Mouse (Mus musculus): ENCODE results near the gene Cdca4. TPM values are rescaled to one million over a fixed set of nuclear protein-coding genes. Genes with fewer than 3 reads are reported as not detected.
A peak's percentile ranks its signal among the peaks of the same experiment; 100 is the strongest.

The Cdca4 gene
- polyA plus RNA-seq, 1 experiment from 2014 or later = 86.0 TPM

DNA sequence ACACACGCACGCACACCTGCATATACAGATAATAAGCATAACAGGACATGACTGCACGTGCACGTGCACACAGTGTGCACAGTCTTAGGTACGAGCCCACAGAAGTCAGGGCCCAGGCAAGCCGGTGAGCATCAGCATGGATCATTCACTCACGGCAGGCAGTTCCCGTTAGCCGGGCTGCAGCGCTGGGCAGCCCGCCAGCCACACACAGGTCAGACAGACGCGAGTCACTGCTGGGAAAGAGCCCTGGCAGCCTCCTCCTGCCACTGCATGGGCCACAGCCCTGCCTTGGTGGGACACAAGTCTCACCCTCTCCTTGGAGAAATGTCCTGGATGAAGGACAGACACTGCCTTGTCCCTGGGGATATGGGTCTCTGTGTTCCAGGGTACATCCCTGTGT lies 25.2 kb downstream of the Cdca4 start:
- peaks cover 99% of the 10 kb centered on the region for H3K27me3 ChIP-seq (replicated peaks)
- H3K4me2 ChIP-seq = no peak overlapping the region
- no peaks in the 10 kb centered on the region for H3K9me3 ChIP-seq (replicated peaks)
- peaks cover 17% of the 10 kb centered on the region for H3K4me1 ChIP-seq
- H3K27ac ChIP-seq = no peak overlapping the region
- no peak overlapping the region for H3K9ac ChIP-seq
- ATAC-seq = no peak
- H3K36me3 ChIP-seq = no peaks in the 10 kb centered on the region
- no peak overlapping the region for H3K4me3 ChIP-seq
- 55% methylated on average over 13 of the region's 13 CpGs for WGBS (ENCODE audit: insufficient replicate concordance)

- no peak overlapping the region for H3K4me3 ChIP-seq
- peaks cover 99% of the 10 kb centered on the region for H3K27me3 ChIP-seq (replicated peaks)
- 18% methylated on average over 3 of the region's 3 CpGs for WGBS (ENCODE audit: insufficient replicate concordance)
- no peaks in the 10 kb centered on the region for H3K36me3 ChIP-seq
- no peak overlapping the region for H3K27ac ChIP-seq
- no peaks in the 10 kb centered on the region for H3K9me3 ChIP-seq (replicated peaks)
- H3K4me1 ChIP-seq = peaks cover 7% of the 10 kb centered on the region; the same call in 1 of the 2 replicates
- H3K9ac ChIP-seq = no peak overlapping the region
- ATAC-seq = no peak
- peak overlapping the region; percentile 79 for H3K4me2 ChIP-seq
Measured at GRCm38 (mm10) chr12:112802917-112803316, 26.3 kb downstream of the Cdca4 start.

DNA sequence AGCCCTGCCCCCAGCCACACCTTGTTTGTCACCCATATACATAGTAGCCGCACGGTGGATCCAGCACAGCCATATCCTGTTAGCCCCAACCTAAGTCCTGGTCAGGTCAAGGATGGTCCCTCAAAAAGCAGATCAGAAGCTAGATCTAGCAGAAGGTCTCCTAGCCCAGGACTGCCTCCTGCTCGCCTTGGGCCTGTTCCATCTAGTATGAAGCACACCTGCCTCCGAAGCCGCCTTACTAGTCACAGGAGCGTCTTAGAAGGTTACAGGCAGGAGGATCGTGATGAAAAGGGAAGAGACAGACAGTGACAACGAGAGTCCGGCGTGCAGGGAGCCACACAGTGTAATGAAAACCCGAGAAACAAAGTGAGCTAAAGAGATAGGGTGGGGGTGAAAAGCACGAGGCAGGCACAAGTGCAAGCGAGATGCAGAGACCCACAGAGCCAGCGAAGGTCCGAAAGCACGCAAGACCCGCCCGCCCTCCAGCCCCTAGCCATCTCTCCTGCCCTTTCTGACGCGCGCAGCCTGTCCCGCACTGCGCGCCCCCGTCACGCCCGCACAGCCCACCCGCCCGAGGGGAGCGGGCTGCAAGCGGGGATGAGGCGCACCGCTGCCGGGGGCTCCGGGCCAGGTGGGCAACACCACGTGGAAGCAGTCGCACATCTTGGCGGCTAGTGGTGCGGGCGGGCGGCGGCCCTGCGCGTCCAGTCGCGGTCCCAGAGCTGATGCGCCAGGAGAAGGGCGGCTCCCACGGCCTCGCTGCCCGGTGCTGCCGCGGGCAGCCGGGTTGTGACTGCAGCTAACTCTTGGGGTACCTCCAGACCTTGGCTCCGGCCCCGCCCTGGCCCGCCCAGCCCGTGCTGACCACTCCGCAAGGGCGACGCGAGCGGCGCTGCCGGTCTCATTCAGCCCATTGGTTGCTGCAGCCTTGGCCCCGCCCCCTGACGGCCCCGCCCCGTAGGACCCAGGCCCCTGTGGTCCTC lies 27.1 kb downstream of the Cdca4 start, which contains the start of gene Ahnak2:
Gene Ahnak2 (minus strand): TSS at position 794 of the 983 bp plus-strand sequence.
- H3K4me3 ChIP-seq = peak within 1 kb of the TSS; percentile 51
- 4% methylated on average over 51 of the region's 69 CpGs for WGBS (ENCODE audit: insufficient replicate concordance)
- H3K4me2 ChIP-seq = peak within 1 kb of the TSS; percentile 79
- no peaks in the 10 kb centered on the region for H3K9me3 ChIP-seq (replicated peaks)
- H3K9ac ChIP-seq = no peak within 1 kb of the TSS; the same call in 1 of the 2 replicates
- H3K27ac ChIP-seq = no peak within 1 kb of the TSS
- ATAC-seq = no peak
- peaks cover 99% of the 10 kb centered on the region for H3K27me3 ChIP-seq (replicated peaks)
- peaks cover 7% of the 10 kb centered on the region; the same call in 1 of the 2 replicates for H3K4me1 ChIP-seq
- no peaks in the 10 kb centered on the region for H3K36me3 ChIP-seq

DNA sequence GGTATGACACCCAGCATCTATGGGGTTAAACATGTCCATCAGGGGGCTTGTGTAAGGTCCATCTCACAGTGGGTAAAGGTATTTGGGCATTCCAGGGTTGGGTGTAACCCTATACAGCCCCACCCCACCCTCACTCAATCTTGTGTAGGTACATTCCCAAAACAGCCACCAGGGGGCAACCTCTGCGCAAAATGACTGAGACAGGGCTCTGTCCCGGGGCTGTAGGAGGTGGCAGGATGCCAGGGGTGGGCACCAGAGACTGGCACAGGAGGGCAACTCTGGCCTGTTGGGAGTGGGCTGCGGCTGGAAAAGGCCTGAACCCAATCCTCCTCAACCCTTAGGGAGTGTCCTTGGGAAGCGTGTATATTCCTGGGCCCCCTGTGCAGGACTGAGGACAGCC lies 28.7 kb downstream of the Cdca4 start:
- 7% methylated on average over 4 of the region's 4 CpGs for WGBS (ENCODE audit: insufficient replicate concordance)
- peak; percentile 11; the same call in 1 of the 2 replicates for ATAC-seq
- H3K27me3 ChIP-seq (replicated peaks) = peaks cover 99% of the 10 kb centered on the region

GRCm38 (mm10) chr12:112799237-112799970 lies 29.8 kb downstream of the Cdca4 start:
- Histone ChIP-seq H3K27ac (no peak overlapping the region), H3K9me3 (replicated peaks) (no peaks in the 10 kb centered on the region), H3K27me3 (replicated peaks) (peaks cover 95% of the 10 kb centered on the region), H3K36me3 (no peaks in the 10 kb centered on the region), H3K4me1 (peaks cover 18% of the 10 kb centered on the region), H3K9ac (no peak overlapping the region), H3K4me3 (no peak overlapping the region), H3K4me2 (no peak overlapping the region)
- ATAC-seq = no peak
- 52% methylated on average over 10 of the region's 10 CpGs for WGBS (ENCODE audit: insufficient replicate concordance)

More for the DNA sequence above, 28.7 kb downstream of the Cdca4 start:
- H3K36me3 ChIP-seq = no peaks in the 10 kb centered on the region
- no peak overlapping the region for H3K27ac ChIP-seq
- no peak overlapping the region for H3K9ac ChIP-seq
- H3K4me1 ChIP-seq = peaks cover 12% of the 10 kb centered on the region
- H3K4me2 ChIP-seq = no peak overlapping the region
- no peaks in the 10 kb centered on the region for H3K9me3 ChIP-seq (replicated peaks)
- H3K4me3 ChIP-seq = no peak overlapping the region

GRCm38 (mm10) chr12:112798716-112799115 lies 30.5 kb downstream of the Cdca4 start:
- H3K9ac ChIP-seq = no peak overlapping the region
- H3K36me3 ChIP-seq = no peaks in the 10 kb centered on the region
- no peak for ATAC-seq
- H3K9me3 ChIP-seq (replicated peaks) = no peaks in the 10 kb centered on the region
- 60% methylated on average over 5 of the region's 5 CpGs for WGBS (ENCODE audit: insufficient replicate concordance)
- H3K4me3 ChIP-seq = no peak overlapping the region
- no peak overlapping the region for H3K27ac ChIP-seq
- peaks cover 23% of the 10 kb centered on the region for H3K4me1 ChIP-seq
- H3K27me3 ChIP-seq (replicated peaks) = peaks cover 88% of the 10 kb centered on the region
- H3K4me2 ChIP-seq = no peak overlapping the region

DNA sequence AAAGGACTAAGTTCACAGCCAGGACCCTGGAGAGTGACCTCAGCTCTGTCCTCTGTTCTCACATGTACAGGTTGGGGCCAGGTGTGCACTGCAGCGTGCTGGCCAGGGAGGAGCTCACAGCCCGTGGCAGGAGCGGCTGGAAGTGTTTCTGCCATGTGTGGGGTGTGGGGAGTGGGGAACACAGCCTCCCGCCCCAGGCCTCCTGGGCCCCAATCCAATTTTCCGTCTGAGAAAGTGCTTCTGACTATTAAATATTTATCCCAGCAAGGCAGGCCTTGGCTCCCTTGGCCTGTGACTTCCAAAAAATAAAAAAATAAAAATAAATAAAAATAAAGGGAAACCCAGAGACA lies 30.9 kb downstream of the Cdca4 start:
- H3K4me1 ChIP-seq = peaks cover 23% of the 10 kb centered on the region
- 45% methylated on average over 5 of the region's 5 CpGs for WGBS (ENCODE audit: insufficient replicate concordance)
- no peak overlapping the region for H3K9ac ChIP-seq
- H3K27me3 ChIP-seq (replicated peaks) = peaks cover 84% of the 10 kb centered on the region
- H3K4me2 ChIP-seq = no peak overlapping the region
- no peaks in the 10 kb centered on the region for H3K9me3 ChIP-seq (replicated peaks)
- no peak overlapping the region for H3K27ac ChIP-seq
- no peaks in the 10 kb centered on the region for H3K36me3 ChIP-seq
- H3K4me3 ChIP-seq = no peak overlapping the region
- ATAC-seq = no peak

GRCm38 (mm10) chr12:112797672-112798331 lies 31.4 kb downstream of the Cdca4 start:
- Histone ChIP-seq H3K4me2 (no peak overlapping the region), H3K36me3 (no peaks in the 10 kb centered on the region), H3K27me3 (replicated peaks) (peaks cover 79% of the 10 kb centered on the region), H3K9me3 (replicated peaks) (no peaks in the 10 kb centered on the region), H3K9ac (no peak overlapping the region), H3K27ac (no peak overlapping the region), H3K4me1 (peaks cover 23% of the 10 kb centered on the region), H3K4me3 (no peak overlapping the region)
- WGBS (ENCODE audit: insufficient replicate concordance) = 61% methylated on average over 15 of the region's 15 CpGs
- no peak for ATAC-seq

DNA sequence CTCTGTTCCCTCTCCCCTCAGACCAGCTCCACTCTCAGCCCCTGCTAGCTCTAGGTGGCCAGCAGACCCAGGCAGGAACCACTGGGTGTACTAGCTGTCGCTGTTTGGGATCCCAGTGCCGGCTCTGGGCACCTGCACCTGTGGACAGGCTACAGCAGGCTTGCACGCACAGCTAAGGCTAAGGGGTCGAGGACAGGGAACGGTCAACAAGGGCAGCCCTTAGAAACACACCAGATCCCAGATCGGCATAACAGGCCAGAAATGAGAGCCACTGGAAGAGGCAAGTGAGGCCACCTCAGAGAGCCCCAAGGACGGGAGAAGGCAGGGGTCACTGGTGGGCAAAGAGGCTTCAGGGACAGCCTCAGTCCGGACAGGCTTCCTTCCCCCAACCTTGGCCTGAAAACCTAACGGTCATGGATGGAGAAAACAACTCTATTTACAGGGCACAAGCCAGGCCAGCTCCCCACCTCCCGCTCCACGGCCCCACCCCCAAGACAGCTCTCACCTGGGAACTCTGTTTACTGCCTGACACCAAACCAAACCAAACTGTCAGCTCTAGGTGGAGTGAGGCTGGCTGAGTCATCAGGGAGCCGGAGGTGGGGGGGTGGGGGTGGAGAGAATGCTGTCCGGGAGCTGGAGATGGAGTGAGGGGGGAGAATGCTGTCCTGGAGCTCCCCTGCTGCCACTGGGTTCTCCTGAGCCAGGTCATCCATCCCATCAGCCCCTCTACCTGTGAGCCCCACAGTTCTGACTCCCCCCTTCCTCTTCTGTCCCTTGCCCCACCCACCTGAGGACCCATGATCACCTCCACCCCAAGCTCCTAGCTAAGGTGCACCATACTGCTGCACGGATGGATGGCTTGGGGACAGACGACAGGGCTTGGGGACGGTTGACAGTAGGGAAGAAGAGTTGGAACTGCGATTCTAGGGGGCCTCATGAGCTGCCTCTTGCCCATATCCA lies 32.4 kb downstream of the Cdca4 start:
- Histone ChIP-seq H3K9me3 (replicated peaks) (no peaks in the 10 kb centered on the region), H3K9ac (no peak overlapping the region), H3K4me3 (no peak overlapping the region), H3K4me2 (no peak overlapping the region), H3K36me3 (no peaks in the 10 kb centered on the region), H3K27me3 (replicated peaks) (peaks cover 69% of the 10 kb centered on the region), H3K27ac (no peak overlapping the region), H3K4me1 (peaks cover 15% of the 10 kb centered on the region; the same call in 1 of the 2 replicates)
- 38% methylated on average over 17 of the region's 17 CpGs for WGBS (ENCODE audit: insufficient replicate concordance)
- no peak for ATAC-seq

DNA sequence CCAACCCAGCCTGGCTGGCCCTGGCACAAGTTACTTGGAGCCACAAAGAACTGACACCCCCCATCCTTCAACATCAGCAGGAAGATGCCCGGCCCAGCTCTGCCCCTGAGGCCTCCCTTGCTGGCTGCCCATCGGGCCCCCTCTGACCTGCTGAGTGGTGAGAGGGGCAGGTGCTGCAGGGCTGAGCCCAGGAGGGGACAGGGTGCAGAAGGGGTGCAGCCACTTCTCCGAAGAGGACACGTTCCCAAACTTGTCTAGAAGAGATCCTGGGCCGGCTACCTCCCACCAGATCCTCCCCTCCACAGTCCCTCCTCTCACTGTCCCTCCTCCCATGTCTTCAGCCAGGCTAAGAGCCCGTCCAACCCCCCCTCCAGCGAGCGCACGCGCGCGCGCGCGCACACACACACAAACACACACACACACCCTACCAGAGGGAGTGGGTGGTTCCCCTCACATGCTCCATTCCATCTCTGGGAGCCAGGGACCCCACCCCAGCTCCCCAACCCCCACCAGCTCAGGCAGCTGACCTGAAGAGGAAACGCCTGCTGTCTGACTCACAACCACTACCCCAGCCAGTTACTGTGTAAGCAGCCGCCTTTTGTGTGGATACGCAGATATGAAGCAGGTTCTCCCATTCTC lies 33.6 kb downstream of the Cdca4 start:
- Histone ChIP-seq H3K4me2 (0 out of 2 replicates have a peak overlapping the region, but pooled peaks have one; percentile 3), H3K9me3 (replicated peaks) (no peaks in the 10 kb centered on the region), H3K4me1 (peaks cover 15% of the 10 kb centered on the region; the same call in 1 of the 2 replicates), H3K27me3 (replicated peaks) (peaks cover 57% of the 10 kb centered on the region), H3K36me3 (no peaks in the 10 kb centered on the region), H3K4me3 (no peak overlapping the region), H3K9ac (no peak overlapping the region), H3K27ac (no peak overlapping the region)
- WGBS (ENCODE audit: insufficient replicate concordance) = 43% methylated on average over 18 of the region's 18 CpGs
- no peak for ATAC-seq
